Mouse (Mus musculus): ENCODE measurements around the gene Tmie.
"Not testable (repeated sequence)": the region's sequence is repeated elsewhere in the genome, so short reads cannot be mapped to it uniquely, and the experiment has no call there.

Gene Tmie

DNA sequence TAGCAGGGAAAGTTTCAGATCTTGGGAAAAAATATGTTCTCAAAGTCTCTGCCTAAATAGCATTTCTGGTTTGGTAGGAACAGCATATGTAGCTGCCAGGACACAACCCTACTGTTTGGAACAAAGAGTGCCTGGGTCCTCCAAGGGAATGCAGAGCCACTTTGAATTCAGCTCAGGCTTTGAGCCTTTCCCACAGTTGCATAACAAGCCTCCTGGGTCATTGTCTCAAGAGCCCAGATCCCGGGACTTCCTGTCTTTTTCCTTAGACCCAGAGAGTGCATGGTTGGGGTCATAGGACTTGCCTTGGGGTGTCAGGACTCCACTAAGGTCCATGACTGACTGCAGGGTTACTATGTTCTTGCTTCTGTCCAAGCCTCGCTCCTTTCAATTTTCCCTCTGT is 43.8 kb downstream of the Tmie start:
- DNase-seq (ENCODE audit: low spot score) = no peak

DNA sequence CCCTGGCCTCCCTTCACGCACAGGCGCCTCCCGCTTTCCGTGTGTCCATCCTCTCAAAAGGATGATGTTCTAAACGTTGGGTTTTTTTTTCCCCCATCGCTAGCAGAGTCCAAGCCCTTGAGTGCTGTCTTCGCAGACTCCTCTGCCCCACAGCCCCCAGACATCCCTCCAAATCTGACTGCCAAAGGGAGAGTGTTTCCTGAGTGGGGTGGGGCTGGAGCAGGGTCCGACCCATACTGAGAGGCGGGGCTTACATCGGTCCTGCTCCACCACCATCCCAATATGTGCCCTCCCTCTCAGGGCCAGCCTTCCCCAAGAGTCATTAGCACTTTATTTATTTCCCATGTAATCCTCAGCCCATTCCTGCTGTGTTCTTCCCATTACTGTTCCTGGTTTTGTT is 45.0 kb downstream of the Tmie start:
- no peak for DNase-seq (ENCODE audit: low spot score)

DNA sequence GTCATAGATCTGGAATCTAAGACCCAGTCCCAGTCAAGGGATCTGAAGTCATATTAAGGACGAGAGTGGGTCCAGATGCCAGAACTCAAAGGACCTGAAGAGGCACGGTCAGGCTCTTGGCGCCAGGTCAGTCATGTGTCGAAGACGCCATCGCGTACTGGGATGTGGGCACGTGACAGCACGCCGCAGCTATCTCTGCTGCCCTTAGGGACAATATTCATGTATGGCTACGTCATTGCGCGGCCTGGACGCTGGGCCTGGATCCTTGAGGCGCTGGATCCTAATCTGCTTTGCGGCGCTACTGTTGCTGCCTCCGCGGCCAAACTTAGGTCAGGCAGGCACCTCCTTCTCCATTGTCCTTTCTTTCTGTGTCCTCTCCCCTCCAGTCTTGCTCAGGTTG is 45.5 kb downstream of the Tmie start, which contains the start of gene Prss45:
TSS of gene Prss45 (plus strand) at position 178 of the 400 bp plus-strand sequence.
- no peak for DNase-seq (ENCODE audit: low spot score)

DNA sequence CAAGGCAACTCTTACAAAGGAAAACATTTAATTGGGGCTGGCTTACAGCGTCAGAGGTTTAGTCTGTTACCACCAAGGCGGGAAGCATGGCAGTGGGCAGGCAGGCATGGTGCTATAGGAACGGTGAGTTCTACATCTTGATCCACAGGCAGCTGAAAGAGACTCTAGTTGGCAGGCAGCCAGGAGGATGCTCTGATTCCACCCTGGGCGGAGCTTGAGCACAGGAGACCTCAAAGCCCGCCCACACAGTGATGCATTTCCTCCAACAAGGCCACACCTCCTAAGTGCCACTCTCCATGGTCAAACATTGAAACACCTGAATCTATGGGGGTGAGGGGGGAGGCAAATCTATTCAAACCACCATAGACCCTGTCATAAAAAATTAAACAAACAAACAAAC is 46.9 kb downstream of the Tmie start:
- DNase-seq (ENCODE audit: low spot score) = no peak

DNA sequence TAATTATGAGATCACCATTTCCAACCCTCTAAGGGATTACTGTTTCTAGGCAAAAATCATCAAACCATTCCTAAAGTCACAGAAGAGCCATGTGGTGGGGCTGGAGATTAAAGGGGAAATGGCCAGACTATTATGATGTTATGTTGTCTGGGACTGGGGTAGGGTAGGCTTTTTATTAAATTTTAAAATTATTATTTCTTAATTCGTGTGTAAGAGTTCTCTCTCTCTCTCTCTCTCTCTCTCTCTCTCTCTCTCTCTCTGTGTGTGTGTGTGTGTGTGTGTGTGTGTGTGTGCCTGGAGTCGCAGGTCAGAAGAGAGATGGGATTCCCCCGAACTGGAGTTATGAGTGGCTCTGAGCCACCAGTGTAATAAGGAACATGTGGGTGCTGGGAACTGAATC is 53.5 kb downstream of the Tmie start, which contains the start of gene Prss43:
TSS of gene Prss43 (plus strand) at position 301 of the 400 bp plus-strand sequence.
- DNase-seq (ENCODE audit: low spot score) = no peak

DNA sequence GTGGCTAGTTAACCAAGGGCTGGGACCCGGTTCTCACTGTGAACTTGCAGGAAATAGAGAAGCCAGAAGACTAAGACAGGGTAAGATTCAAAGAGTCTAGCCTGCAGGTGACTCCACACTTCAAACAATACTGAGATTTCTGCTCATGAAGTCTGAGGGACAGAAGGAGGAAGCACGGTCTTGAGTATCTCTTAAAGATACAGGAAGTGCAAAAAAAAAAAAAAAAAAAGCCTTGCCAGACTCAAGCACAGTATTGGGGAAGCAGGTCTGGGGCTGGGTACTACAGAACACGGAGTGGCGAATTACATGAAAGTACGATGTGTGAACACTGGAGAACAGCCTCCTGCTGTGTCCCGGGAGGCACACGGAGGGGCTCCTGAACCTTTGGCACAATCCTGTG is 54.1 kb downstream of the Tmie start:
- DNase-seq (ENCODE audit: low spot score) = no peak

DNA sequence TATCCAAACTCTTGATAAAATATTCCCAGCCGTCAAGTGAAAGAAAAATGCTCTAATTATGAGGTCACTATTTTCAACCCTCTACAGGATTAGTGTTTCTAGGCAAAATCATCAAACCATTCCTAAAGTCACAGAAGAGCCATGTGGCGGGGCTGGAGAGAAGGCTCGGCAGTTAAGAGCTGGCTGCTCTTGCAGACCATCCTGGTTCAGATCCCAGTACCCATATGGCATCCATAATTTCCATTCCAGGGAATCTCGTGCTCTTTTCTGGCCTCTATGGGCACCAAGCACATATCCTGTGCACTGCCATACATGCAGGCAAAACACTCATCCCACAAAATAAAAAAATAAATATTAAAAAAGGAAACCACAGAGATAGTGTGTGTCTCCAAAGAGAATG is 54.5 kb downstream of the Tmie start:
- DNase-seq (ENCODE audit: low spot score) = no peak

DNA sequence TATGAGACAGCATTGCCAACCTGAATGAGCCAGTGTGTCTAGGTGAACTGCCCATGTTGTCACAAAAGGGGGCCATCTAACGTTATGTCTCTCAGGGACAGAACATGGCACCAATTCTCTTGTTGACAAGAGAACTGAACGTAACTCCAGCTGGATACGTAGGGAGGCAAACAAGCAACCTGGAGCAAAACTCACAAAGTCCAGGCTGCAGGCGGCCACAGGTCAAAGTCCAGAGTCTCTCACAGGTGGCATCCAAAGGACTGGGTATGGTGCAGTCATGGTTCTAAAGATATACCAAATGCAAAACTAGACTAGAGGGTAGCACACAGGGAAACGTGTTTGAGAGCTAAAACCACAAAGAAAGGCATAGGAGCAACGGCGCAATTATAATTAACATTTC is 58.5 kb downstream of the Tmie start:
- no peak for DNase-seq (ENCODE audit: low spot score)

DNA sequence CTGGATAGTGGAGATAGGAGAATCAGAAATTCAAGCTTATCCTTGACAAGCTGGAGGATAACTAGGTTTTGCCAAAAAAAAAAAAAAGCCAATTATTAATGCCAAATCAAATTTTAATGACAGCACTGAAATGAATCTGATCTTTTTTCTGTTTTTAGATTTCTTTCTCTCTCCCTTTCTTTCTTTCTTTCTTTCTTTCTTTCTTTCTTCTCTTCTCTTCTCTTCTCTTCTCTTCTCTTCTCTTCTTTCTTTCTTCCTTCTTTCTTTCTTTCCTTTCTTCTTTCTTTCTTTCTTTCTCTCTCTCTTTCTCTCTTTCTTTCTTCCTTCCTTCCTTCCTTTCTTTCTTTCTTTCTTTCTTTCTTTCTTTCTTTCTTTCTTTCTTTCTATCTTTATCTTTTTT is 59.4 kb downstream of the Tmie start:
- DNase-seq (ENCODE audit: low spot score) = not testable (repeated sequence)

Measured in embryo, embryonic 10.5 days (tissue).